Mouse (Mus musculus): Measurements from ENCODE around the gene Gm3476.
"Not testable (repeated sequence)": the region's sequence is repeated elsewhere in the genome, so short reads cannot be mapped to it uniquely, and the experiment has no call there.

The Gm3476 gene

GRCm38 (mm10) chr14:6125707-6126106 lies at the start of gene Gm3476:
Gene Gm3476 (minus strand): TSS chr14:6125807.
- DNase-seq (ENCODE audit: low read depth, low spot score), result not testable (repeated sequence)

GRCm38 (mm10) chr14:6163538-6163937 lies 37.9 kb upstream of the Gm3476 start:
- not testable (repeated sequence) for DNase-seq (ENCODE audit: low read depth, low spot score)

DNA sequence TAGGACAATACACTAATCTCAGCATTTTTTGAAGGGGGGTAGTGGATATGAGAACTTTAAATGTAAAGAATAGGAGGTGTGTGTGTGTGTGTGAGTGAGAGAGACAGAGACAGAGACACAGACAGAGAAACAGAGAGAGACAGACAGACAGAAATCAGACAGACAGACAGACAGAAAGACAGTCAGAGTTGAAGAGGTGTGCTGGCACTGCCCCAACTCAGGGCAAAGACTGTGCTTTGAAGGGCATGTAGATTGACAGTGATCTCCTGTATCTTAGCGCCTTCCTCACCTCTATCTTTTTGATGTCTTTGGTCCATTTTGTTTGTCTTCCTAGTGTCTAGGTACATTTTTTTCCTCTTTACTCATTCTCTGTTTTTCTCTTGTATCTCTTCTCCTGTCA lies 35.5 kb upstream of the Gm3476 start:
- DNase-seq (ENCODE audit: low read depth, low spot score), result not testable (repeated sequence)

GRCm38 (mm10) chr14:6108272-6108925 lies 17.2 kb downstream of the Gm3476 start, which contains the start of gene Gm3468:
Gene Gm3468 (minus strand): TSS chr14:6108665.
- DNase-seq (ENCODE audit: low read depth, low spot score), result peak; percentile 63

DNA sequence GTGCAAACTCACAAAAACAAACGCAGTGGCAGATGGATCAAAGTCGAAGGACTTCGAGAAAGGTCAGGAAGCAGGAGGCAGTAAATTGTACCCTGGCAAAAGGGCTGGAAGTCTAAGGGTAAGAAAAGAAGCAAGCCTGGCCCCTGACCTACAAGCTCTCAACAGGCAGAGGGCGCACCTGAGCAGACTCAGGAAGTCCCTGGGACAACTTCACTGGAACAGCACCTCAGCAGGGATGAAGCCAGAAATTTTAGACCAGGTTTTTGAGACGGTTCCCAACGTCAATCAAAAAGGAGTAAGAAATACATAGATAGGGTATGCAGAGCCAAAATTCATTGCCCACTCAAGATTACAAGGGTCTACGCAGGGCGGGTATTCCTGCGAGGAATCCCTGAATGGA lies 18.1 kb downstream of the Gm3476 start:
- DNase-seq (ENCODE audit: low read depth, low spot score), result peak; percentile 10

- DNase-seq (ENCODE audit: low read depth, low spot score), result not testable (repeated sequence)
Measured at GRCm38 (mm10) chr14:6093842-6094241, 31.8 kb downstream of the Gm3476 start, which contains the start of gene Gm8206. Gene Gm8206 (minus strand): TSS chr14:6093942.

GRCm38 (mm10) chr14:6058167-6058566 lies 67.4 kb downstream of the Gm3476 start, which contains the start of gene Gm6337:
Gene Gm6337 (minus strand): TSS chr14:6058267.
- DNase-seq (ENCODE audit: low read depth, low spot score), result not testable (repeated sequence)
